Mouse (Mus musculus) ES-E14 (cell line): ENCODE measurements at regions not wholly inside any gene's neighbourhood (a gene's known extent, or its start where the extent isn't known, plus 50 kb on each side); places are given as distances from the start of the nearest gene placed in this dataset.

Source experiments
- CHD2 ChIP-seq: IDR thresholded peaks from 2 replicates; pipeline ENCODE4 v1.6.1; 2014; ENCODE audit warnings: mild to moderate bottlenecking, low read depth, low read length, inconsistent platforms
- HCFC1 ChIP-seq: IDR thresholded peaks from 2 replicates; pipeline ENCODE4 v1.6.1; 2012; ENCODE audit warnings: low read length, inconsistent platforms, borderline replicate concordance; ENCODE audit not compliant: insufficient read depth
- MAFK ChIP-seq: IDR thresholded peaks from 2 replicates; pipeline ENCODE4 v1.6.1; 2014; ENCODE audit warnings: mild to moderate bottlenecking, low read depth, low read length, inconsistent platforms; ENCODE audit not compliant: insufficient read depth
- ZC3H11A ChIP-seq: IDR thresholded peaks from 2 replicates; pipeline ENCODE4 v1.6.1; 2012; ENCODE audit warnings: low read depth, mild to moderate bottlenecking, inconsistent platforms, low read length, borderline replicate concordance
- ZNF384 ChIP-seq: IDR thresholded peaks from 2 replicates; pipeline ENCODE4 v1.6.1; 2012; ENCODE audit warnings: low read depth, low read length, inconsistent platforms

GRCm38 (mm10) chr15:67373030-67373429, 872.3 kb upstream of the Lrrc6 start:
- TF ChIP-seq ZNF384, result no peak
- no peak for TF ChIP-seq CHD2
- no peak for TF ChIP-seq MAFK
- TF ChIP-seq ZC3H11A, result no peak
- TF ChIP-seq HCFC1, result no peak
